Mouse (Mus musculus) MEL (cell line): ENCODE results near the gene Kidins220.

Experiments
- BHLHE40 ChIP-seq: IDR thresholded peaks from 2 replicates; pipeline ENCODE4 v1.6.1; 2012; ENCODE audit warnings: low read depth, mild to moderate bottlenecking, inconsistent platforms, low read length, improper control_type of control experiment, borderline replicate concordance
- CTCF ChIP-seq, 3 experiments: IDR thresholded peaks in 2 of 3; conservative IDR thresholded peaks in 1 of 3; 2 replicates each; pipeline ENCODE4 v1.5.1; 2011 to 2012; ENCODE audit warnings: low read length in 3 of 3, low read depth in 2 of 3, mild to moderate bottlenecking in 2 of 3, improper control_type of control experiment in 1 of 3, inconsistent platforms in 1 of 3, mixed read lengths in 1 of 3, moderate library complexity in 1 of 3; ENCODE audit not compliant: control insufficient read depth in 1 of 3, insufficient read depth in 1 of 3, poor library complexity in 1 of 3, severe bottlenecking in 1 of 3
- MAZ ChIP-seq: IDR thresholded peaks from 2 replicates; pipeline ENCODE4 v1.6.1; 2012; ENCODE audit warnings: low read depth, mild to moderate bottlenecking, inconsistent platforms, low read length, improper control_type of control experiment
- POLR2A ChIP-seq, 2 experiments: IDR thresholded peaks; 2 replicates each; pipeline ENCODE4 v1.6.1; 2011 to 2012; ENCODE audit warnings: low read length in 2 of 2, mild to moderate bottlenecking in 2 of 2, control low read depth in 1 of 2, improper control_type of control experiment in 1 of 2, low read depth in 1 of 2, moderate library complexity in 1 of 2; ENCODE audit not compliant: control insufficient read depth in 1 of 2, insufficient read depth in 1 of 2, poor library complexity in 1 of 2

DNA sequence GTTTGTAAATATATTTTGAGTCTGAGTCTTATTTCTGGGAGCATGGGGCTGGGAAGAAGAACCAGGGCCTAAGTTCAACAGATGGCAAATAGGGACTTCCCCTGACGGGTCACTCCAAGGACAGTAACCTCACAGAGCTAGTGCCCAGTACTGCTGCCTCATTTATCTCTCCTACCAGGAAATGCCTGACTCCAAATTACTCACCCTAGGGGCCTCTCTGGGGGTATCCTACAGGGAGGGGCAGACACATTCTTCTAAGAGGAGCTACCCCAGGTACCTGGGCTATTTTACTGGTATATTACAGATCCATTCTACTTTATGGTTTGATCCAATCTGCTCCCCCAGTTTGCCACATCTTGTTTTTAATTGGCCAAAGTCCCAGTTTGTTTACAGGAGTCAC, 114.7 kb downstream of the Kidins220 start:
- no peak for TF ChIP-seq POLR2A (IDR thresholded peaks at IDR 0.05; ENCODE audit: control insufficient read depth in 1 of 2, insufficient read depth in 1 of 2, low read depth in 1 of 2, low read length in 2 of 2, poor library complexity in 1 of 2)
- no peak for TF ChIP-seq CTCF (IDR thresholded peaks at IDR 0.05 in 2 of 3, conservative IDR thresholded peaks at IDR 0.05 in 1 of 3; ENCODE audit: control insufficient read depth in 1 of 3, insufficient read depth in 1 of 3, low read depth in 2 of 3, low read length in 3 of 3, poor library complexity in 1 of 3, severe bottlenecking in 1 of 3)
- no peak for TF ChIP-seq MAZ
- TF ChIP-seq BHLHE40, result no peak
